Mouse (Mus musculus) spleen, adult 2 months (tissue): ENCODE data around the gene 2410137M14Rik. TPM values are rescaled to one million over a fixed set of nuclear protein-coding genes. Genes with fewer than 3 reads are reported as not detected.

Source experiments
- DNase-seq, 2 experiments: peaks; one replicate each; pipeline versions ENCODE4 v3.0.0 to v3.0.0-alpha.2; 2012 to 2021; ENCODE audit warnings: low spot score in 2 of 2, low read depth in 1 of 2
- H3K27ac ChIP-seq: fragments of 200-500 bp; 2 replicates; pipeline ENCODE4 v1.5.1; 2012; ENCODE audit warnings: low read length, inconsistent platforms; ENCODE audit not compliant: insufficient read depth
- H3K27me3 ChIP-seq: fragments of 200-500 bp; 2 replicates; pipeline ENCODE4 v1.6.1; 2012; ENCODE audit warnings: mild to moderate bottlenecking, moderate library complexity, low read length, inconsistent platforms; ENCODE audit not compliant: control insufficient read depth, insufficient read depth
- H3K36me3 ChIP-seq: fragments of 200-500 bp; 2 replicates; pipeline ENCODE4 v1.6.1; 2012; ENCODE audit warnings: mild to moderate bottlenecking, low read length, inconsistent platforms; ENCODE audit not compliant: control insufficient read depth, insufficient read depth
- H3K4me1 ChIP-seq: fragments of 200-500 bp; 2 replicates; pipeline ENCODE4 v1.6.1; 2011; ENCODE audit warnings: inconsistent platforms; ENCODE audit not compliant: control insufficient read depth, insufficient read depth, insufficient read length
- H3K4me3 ChIP-seq: fragments of 200-500 bp; 2 replicates; pipeline ENCODE4 v1.5.1; 2011; ENCODE audit warnings: mild to moderate bottlenecking, inconsistent platforms; ENCODE audit not compliant: insufficient read depth, insufficient read length; ENCODE audit errors: extremely low read depth
- CTCF ChIP-seq: fragments of 200-500 bp; IDR thresholded peaks from 2 replicates; pipeline ENCODE4 v1.5.1; 2011; ENCODE audit warnings: mild to moderate bottlenecking, inconsistent platforms; ENCODE audit not compliant: insufficient read depth, insufficient read length, insufficient replicate concordance; ENCODE audit errors: extremely low read depth
- POLR2A ChIP-seq: fragments of 200-500 bp; IDR thresholded peaks from 2 replicates; pipeline ENCODE4 v1.6.1; 2011; ENCODE audit warnings: low read depth, low read length, inconsistent platforms
- WGBS: fragments of 180-500 bp; shearing (Covaris S2); methylation state at CpG from one replicate; pipeline ENCODE4 v1.1.7; 2018; 5-methylcytosine and 5-hydroxymethylcytosine counted together
- polyA plus RNA-seq: library from polyadenylated mRNA; depleted of rRNA; stranded (reverse); fragments of >200 nt; gene quantifications from 2 replicates; pipeline ENCODE4 v1.2.3, GENCODE M21; 2012; rRNA removed

The 2410137M14Rik gene
- polyA plus RNA-seq, 1 experiment, result not detected

DNA sequence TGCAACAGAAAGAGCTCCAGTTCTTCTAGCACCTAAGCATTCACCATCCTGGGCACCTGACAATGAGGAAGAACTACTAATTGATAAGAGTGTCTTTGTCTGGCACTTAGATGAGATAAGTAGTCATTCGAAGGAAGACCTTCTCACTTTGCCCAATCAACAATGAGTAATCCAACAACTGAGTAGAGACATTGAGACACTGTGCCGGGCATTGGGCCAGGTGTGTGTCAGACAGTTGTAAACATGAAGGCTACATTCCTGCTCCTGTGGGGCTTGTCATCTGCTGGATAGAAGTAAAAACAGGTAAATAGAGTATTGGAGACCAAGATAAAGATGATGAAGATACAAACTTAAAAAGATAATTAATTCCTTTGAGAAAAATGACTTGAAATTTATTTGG lies 43.0 kb downstream of the 2410137M14Rik start:
- no peaks in the 10 kb centered on the region for H3K4me1 ChIP-seq
- no peak overlapping the region for H3K4me3 ChIP-seq
- WGBS, result 84% methylated on average over 2 of the region's 2 CpGs
- no peak overlapping the region for H3K27ac ChIP-seq
- DNase-seq, result no peak
- H3K36me3 ChIP-seq, result no peaks in the 10 kb centered on the region
- no peak for TF ChIP-seq CTCF
- TF ChIP-seq POLR2A, result no peak
- peaks cover 3% of the 10 kb centered on the region for H3K27me3 ChIP-seq

- no peak for TF ChIP-seq CTCF
- no peak for TF ChIP-seq POLR2A
- Histone ChIP-seq H3K4me3 (no peak overlapping the region), H3K36me3 (no peaks in the 10 kb centered on the region), H3K4me1 (no peaks in the 10 kb centered on the region), H3K27ac (no peak overlapping the region), H3K27me3 (no peaks in the 10 kb centered on the region)
- 67% methylated on average over 2 of the region's 2 CpGs for WGBS
- no peak for DNase-seq
Measured at GRCm38 (mm10) chr17:36931806-36932205, 49.2 kb downstream of the 2410137M14Rik start.

DNA sequence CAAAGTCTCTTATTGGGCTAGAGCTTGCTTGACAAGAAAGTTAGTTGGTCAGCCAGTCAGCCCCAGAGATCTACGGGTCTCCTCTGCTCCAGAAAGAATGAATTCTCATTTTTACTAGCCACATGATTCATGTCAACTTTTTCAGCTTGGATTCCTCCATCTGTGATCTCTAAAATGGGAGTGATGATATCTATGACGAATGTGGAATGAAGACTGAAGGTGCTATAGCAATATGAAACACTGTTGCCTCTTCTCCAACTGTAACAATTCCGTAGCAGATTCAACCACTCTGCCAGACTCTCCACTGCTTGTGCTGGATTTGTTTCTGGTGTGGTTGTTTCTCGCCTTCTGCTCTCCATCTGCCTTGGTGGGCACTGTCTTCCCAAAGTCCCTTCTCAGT lies 49.9 kb downstream of the 2410137M14Rik start:
- Histone ChIP-seq H3K27me3 (no peaks in the 10 kb centered on the region), H3K4me1 (no peaks in the 10 kb centered on the region), H3K36me3 (no peaks in the 10 kb centered on the region), H3K27ac (no peak overlapping the region), H3K4me3 (no peak overlapping the region)
- no peak for TF ChIP-seq POLR2A
- TF ChIP-seq CTCF, result no peak
- 91% methylated on average over 4 of the region's 4 CpGs for WGBS
- no peak for DNase-seq

- no peak for DNase-seq
- WGBS, result 74% methylated on average over 6 of the region's 6 CpGs
- no peak for TF ChIP-seq POLR2A
- no peak for TF ChIP-seq CTCF
Measured at GRCm38 (mm10) chr17:36930233-36930632, 50.8 kb downstream of the 2410137M14Rik start.

GRCm38 (mm10) chr17:36929236-36929932 lies 51.7 kb downstream of the 2410137M14Rik start:
- 64% methylated on average over 12 of the region's 12 CpGs for WGBS
- no peaks in the 10 kb centered on the region for H3K27me3 ChIP-seq
- no peak for TF ChIP-seq POLR2A
- no peak for TF ChIP-seq CTCF
- H3K4me3 ChIP-seq, result no peak overlapping the region
- no peaks in the 10 kb centered on the region for H3K4me1 ChIP-seq
- no peak for DNase-seq
- no peaks in the 10 kb centered on the region for H3K36me3 ChIP-seq
- no peak overlapping the region for H3K27ac ChIP-seq

More at GRCm38 (mm10) chr17:36930233-36930632, 50.8 kb downstream of the 2410137M14Rik start:
- Histone ChIP-seq H3K27me3 (no peaks in the 10 kb centered on the region), H3K4me1 (no peaks in the 10 kb centered on the region), H3K36me3 (no peaks in the 10 kb centered on the region), H3K27ac (no peak overlapping the region), H3K4me3 (no peak overlapping the region)

Other genes starting within 250 kb of the 2410137M14Rik start
- not detected in 2 replicates for gene H2-M10.5, start 208.3 kb downstream of the 2410137M14Rik start, polyA plus RNA-seq
- not detected in 2 replicates for gene H2-M10.6, start 169.1 kb downstream of the 2410137M14Rik start, polyA plus RNA-seq
- gene Trim26, start 144.1 kb downstream of the 2410137M14Rik start, polyA plus RNA-seq, result 50.6 and 55.6 TPM in 2 replicates
- 0.04 and 0.05 TPM in 2 replicates for gene Trim15, start 114.0 kb downstream of the 2410137M14Rik start, polyA plus RNA-seq
- 16.8 and 37.0 TPM in 2 replicates for gene Trim10, start 111.7 kb downstream of the 2410137M14Rik start, polyA plus RNA-seq
- gene Trim40, start 91.1 kb downstream of the 2410137M14Rik start, polyA plus RNA-seq, result 0.19 TPM in 1 of 2 replicates, not detected in the other
- not detected in 2 replicates for gene Trim31, start 83.1 kb downstream of the 2410137M14Rik start, polyA plus RNA-seq
- gene Rnf39, start 38.3 kb downstream of the 2410137M14Rik start, polyA plus RNA-seq, result 0.20 and 0.23 TPM in 2 replicates
- 36.3 and 36.9 TPM in 2 replicates for gene Ppp1r11, start 29.5 kb downstream of the 2410137M14Rik start, polyA plus RNA-seq
- gene Znrd1, start 22.7 kb downstream of the 2410137M14Rik start, polyA plus RNA-seq, result 19.0 and 23.5 TPM in 2 replicates
- 0.31 and 0.57 TPM in 2 replicates for gene Znrd1as, start 22.6 kb downstream of the 2410137M14Rik start, polyA plus RNA-seq
- gene H2-M5, start 8.3 kb upstream of the 2410137M14Rik start, polyA plus RNA-seq, result 0.28 and 0.48 TPM in 2 replicates
- gene Zfp57, start 19.9 kb upstream of the 2410137M14Rik start, polyA plus RNA-seq, result 0.62 and 0.75 TPM in 2 replicates
- not detected in 2 replicates for gene Mog, start 42.2 kb upstream of the 2410137M14Rik start, polyA plus RNA-seq
- gene Gabbr1, start 64.7 kb upstream of the 2410137M14Rik start, polyA plus RNA-seq, result 28.7 and 29.7 TPM in 2 replicates
- gene Olfr90, start 107.3 kb upstream of the 2410137M14Rik start, polyA plus RNA-seq, result 0.14 TPM in 1 of 2 replicates, not detected in the other
- gene Olfr91, start 117.0 kb upstream of the 2410137M14Rik start, polyA plus RNA-seq, result not detected in 2 replicates
- not detected in 2 replicates for gene Olfr92, start 138.9 kb upstream of the 2410137M14Rik start, polyA plus RNA-seq
- gene Olfr93, start 180.3 kb upstream of the 2410137M14Rik start, polyA plus RNA-seq, result not detected in 2 replicates
- 1.1 and 1.5 TPM in 2 replicates for gene Ubd, start 212.7 kb upstream of the 2410137M14Rik start, polyA plus RNA-seq
- not detected in 2 replicates for gene Olfr94, start 219.8 kb upstream of the 2410137M14Rik start, polyA plus RNA-seq
- gene Olfr95, start 231.9 kb upstream of the 2410137M14Rik start, polyA plus RNA-seq, result not detected in 2 replicates
- not detected in 2 replicates for gene Olfr96, start 238.9 kb upstream of the 2410137M14Rik start, polyA plus RNA-seq